Mouse (Mus musculus): ENCODE data around the gene Rab40c.

- TF ChIP-seq CTCF (IDR thresholded peaks at IDR 0.05) = no peak
- TF ChIP-seq EP300 (IDR thresholded peaks at IDR 0.05) = no peak
Measured at GRCm38 (mm10) chr17:25953161-25953560, 33.6 kb upstream of the Rab40c start.

Measured in lung, postnatal 0 days (tissue).